Comparison of ENCODE assay signal across 18 mouse cellular contexts in the genomic region with DNA sequence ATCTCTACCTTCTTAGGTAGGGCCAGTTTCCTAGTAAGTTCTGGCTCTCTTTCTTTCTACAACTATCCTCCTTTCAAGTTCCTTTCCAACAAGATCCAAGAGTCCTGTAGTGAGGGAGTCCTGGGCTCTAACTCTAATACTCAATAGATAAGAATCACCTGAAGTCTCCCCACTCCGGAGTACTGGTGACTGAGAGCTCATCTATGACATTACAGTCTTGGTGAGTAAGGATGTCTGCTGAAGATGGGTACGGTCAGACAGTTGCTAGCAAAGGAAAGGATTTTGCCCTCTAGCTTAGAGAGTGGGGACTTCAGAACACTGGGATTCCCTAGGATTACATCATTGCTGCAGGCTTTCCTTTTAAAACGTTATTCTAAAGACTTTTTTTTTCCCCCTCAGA. TPM values are rescaled to one million over a fixed set of nuclear protein-coding genes. Genes with fewer than 3 reads are reported as not detected.
DNase-seq lines count a peak whose midpoint lies in the region; ATAC-seq lines count a peak whose summit lies in the region.
"Had no signal": no experiment of that assay in that cellular context is flagged by ENCODE, and none has a peak within 500 bp of the region (broad histone marks: within the 10 kb centered on the region; RNA-seq: fewer than 3 reads in every experiment).

No protein-coding gene starts in this region.

- no peaks in the 10 kb centered on the region for H3K9me3 ChIP-seq in hindbrain, embryonic 12.5 days (replicated peaks)
- H3K9me3 ChIP-seq in hindbrain, embryonic 16.5 days (ENCODE audit: control insufficient read depth, low read length) = no peaks in the 10 kb centered on the region
- no peaks in the 10 kb centered on the region for H3K9me3 ChIP-seq in hindbrain, embryonic 14.5 days (ENCODE audit: control insufficient read depth, low read length)
- H3K9me3 ChIP-seq in limb, embryonic 13.5 days = no peaks in the 10 kb centered on the region
- H3K9me3 ChIP-seq in midbrain, embryonic 15.5 days = no peaks in the 10 kb centered on the region
- H3K9me3 ChIP-seq: hindbrain, embryonic 15.5 days; limb, embryonic 15.5 days; liver, embryonic 15.5 days; neural tube, embryonic 13.5 days had no signal

- H3K4me3 ChIP-seq in hindbrain, embryonic 12.5 days = no peak overlapping the region
- H3K4me3 ChIP-seq in hindbrain, embryonic 16.5 days (ENCODE audit: low read length) = no peak overlapping the region
- no peak overlapping the region for H3K4me3 ChIP-seq in hindbrain, embryonic 14.5 days (replicated peaks; ENCODE audit: low read length)
- H3K4me3 ChIP-seq in limb, embryonic 13.5 days = peak overlapping the region; percentile 54
- H3K4me3 ChIP-seq in midbrain, embryonic 15.5 days = no peak overlapping the region
- H3K4me3 ChIP-seq: heart, adult 2 months had no signal

- no peak for ATAC-seq in hindbrain, embryonic 12.5 days (ENCODE audit: low FRiP score)
- ATAC-seq in hindbrain, embryonic 16.5 days = no peak
- no peak for ATAC-seq in hindbrain, embryonic 14.5 days (ENCODE audit: low FRiP score)
- no peak for ATAC-seq in limb, embryonic 13.5 days (ENCODE audit: low FRiP score, low read depth)
- no peak for ATAC-seq in midbrain, embryonic 15.5 days (replicated peaks)

- H3K4me1 ChIP-seq in hindbrain, embryonic 12.5 days = peaks cover 18% of the 10 kb centered on the region
- peaks cover 10% of the 10 kb centered on the region for H3K4me1 ChIP-seq in hindbrain, embryonic 16.5 days (ENCODE audit: control insufficient read depth, insufficient read depth, low read depth, low read length)
- peaks cover 12% of the 10 kb centered on the region; the same call in 1 of the 2 replicates for H3K4me1 ChIP-seq in hindbrain, embryonic 14.5 days (replicated peaks; ENCODE audit: control insufficient read depth, insufficient read depth, low read length)
- peaks cover 31% of the 10 kb centered on the region for H3K4me1 ChIP-seq in limb, embryonic 13.5 days
- H3K4me1 ChIP-seq in midbrain, embryonic 15.5 days = peaks cover 39% of the 10 kb centered on the region

- DNase-seq in hindbrain, embryonic 14.5 days (ENCODE audit: low spot score) = no peak
- no peak for DNase-seq in cerebellum, adult 11 months
- no peak for DNase-seq in right cerebral cortex, adult 2 months (ENCODE audit: low spot score in 2 of 2)
- DNase-seq: adrenal gland, adult 8-10 months; gastrocnemius, postnatal 25 days; heart, adult 2 months; kidney, adult 11 months; kidney, postnatal 10 days; thymus, postnatal 25 days had no signal

- WGBS in hindbrain, embryonic 12.5 days = 7% methylated on average over 3 of the region's 3 CpGs
- WGBS in hindbrain, embryonic 16.5 days = 10% methylated on average over 3 of the region's 3 CpGs
- WGBS in hindbrain, embryonic 14.5 days = 10% methylated on average over 3 of the region's 3 CpGs
- 28% methylated on average over 3 of the region's 3 CpGs for WGBS in limb, embryonic 13.5 days
- WGBS in midbrain, embryonic 15.5 days = 9% methylated on average over 3 of the region's 3 CpGs

- no peak overlapping the region for H3K27ac ChIP-seq in hindbrain, embryonic 12.5 days
- no peak overlapping the region for H3K27ac ChIP-seq in hindbrain, embryonic 16.5 days (ENCODE audit: low read depth, low read length)
- no peak overlapping the region for H3K27ac ChIP-seq in hindbrain, embryonic 14.5 days
- H3K27ac ChIP-seq in limb, embryonic 13.5 days = no peak overlapping the region
- no peak overlapping the region for H3K27ac ChIP-seq in midbrain, embryonic 15.5 days
- H3K27ac ChIP-seq: heart, adult 2 months; hindbrain, embryonic 15.5 days; limb, embryonic 15.5 days; liver, embryonic 15.5 days; neural tube, embryonic 13.5 days had no signal

- H3K36me3 ChIP-seq in hindbrain, embryonic 12.5 days = no peaks in the 10 kb centered on the region
- H3K36me3 ChIP-seq in hindbrain, embryonic 16.5 days (ENCODE audit: control insufficient read depth, insufficient read depth, low read length) = no peaks in the 10 kb centered on the region
- no peaks in the 10 kb centered on the region for H3K36me3 ChIP-seq in hindbrain, embryonic 14.5 days (replicated peaks; ENCODE audit: control insufficient read depth, insufficient read depth)
- no peaks in the 10 kb centered on the region; the same call in 1 of the 2 replicates for H3K36me3 ChIP-seq in limb, embryonic 13.5 days
- no peaks in the 10 kb centered on the region for H3K36me3 ChIP-seq in midbrain, embryonic 15.5 days (replicated peaks)
- H3K36me3 ChIP-seq: hindbrain, embryonic 15.5 days; limb, embryonic 15.5 days; liver, embryonic 15.5 days; neural tube, embryonic 13.5 days had no signal

- no peak overlapping the region for H3K9ac ChIP-seq in hindbrain, embryonic 12.5 days
- H3K9ac ChIP-seq in hindbrain, embryonic 16.5 days (ENCODE audit: low read depth, low read length) = no peak overlapping the region
- peak overlapping the region; percentile 31; the same call in 1 of the 2 replicates for H3K9ac ChIP-seq in hindbrain, embryonic 14.5 days
- H3K9ac ChIP-seq in limb, embryonic 13.5 days = peak overlapping the region; percentile 73
- no peak overlapping the region for H3K9ac ChIP-seq in midbrain, embryonic 15.5 days
- H3K9ac ChIP-seq: hindbrain, embryonic 15.5 days; limb, embryonic 15.5 days; liver, embryonic 15.5 days; neural tube, embryonic 13.5 days had no signal

- peaks cover 85% of the 10 kb centered on the region for H3K27me3 ChIP-seq in hindbrain, embryonic 12.5 days
- H3K27me3 ChIP-seq in hindbrain, embryonic 16.5 days (replicated peaks; ENCODE audit: control insufficient read depth, insufficient read depth, low read length) = peaks cover 62% of the 10 kb centered on the region
- peaks cover 93% of the 10 kb centered on the region for H3K27me3 ChIP-seq in hindbrain, embryonic 14.5 days (ENCODE audit: control insufficient read depth, insufficient read depth, low read length)
- peaks cover 84% of the 10 kb centered on the region for H3K27me3 ChIP-seq in limb, embryonic 13.5 days
- peaks cover 26% of the 10 kb centered on the region for H3K27me3 ChIP-seq in midbrain, embryonic 15.5 days (replicated peaks)

- 0 out of 2 replicates have a peak overlapping the region, but pooled peaks have one; percentile 4 for H3K4me2 ChIP-seq in hindbrain, embryonic 12.5 days (replicated peaks)
- no peak overlapping the region for H3K4me2 ChIP-seq in hindbrain, embryonic 16.5 days (ENCODE audit: low read length)
- H3K4me2 ChIP-seq in hindbrain, embryonic 14.5 days (replicated peaks) = peak overlapping the region; percentile 75
- peak overlapping the region; percentile 82 for H3K4me2 ChIP-seq in limb, embryonic 13.5 days (replicated peaks)
- H3K4me2 ChIP-seq in midbrain, embryonic 15.5 days = peak overlapping the region; percentile 76

RNA-seq across cellular contexts. Expression of a gene that starts 6.7 kb away (rescaled TPM):
- 40.3 and 40.7 TPM in 2 replicates for polyA plus RNA-seq in hindbrain, embryonic 12.5 days (2016; fragmentation: Nextera tagmentation; extraction: Ambion mirVana)
- 30.4 and 31.5 TPM in 2 replicates for polyA plus RNA-seq in hindbrain, embryonic 16.5 days (2015; fragmentation: Nextera tagmentation; extraction: Ambion mirVana)
- 32.7 and 34.8 TPM in 2 replicates for polyA plus RNA-seq in hindbrain, embryonic 14.5 days (2014; fragmentation: Nextera tagmentation; extraction: Ambion mirVana)
- 44.8 and 46.7 TPM in 2 replicates for polyA plus RNA-seq in limb, embryonic 13.5 days (2015; fragmentation: Nextera tagmentation; extraction: Ambion mirVana)
- 38.8 and 39.3 TPM in 2 replicates for polyA plus RNA-seq in midbrain, embryonic 15.5 days (2015; fragmentation: Nextera tagmentation; extraction: Ambion mirVana)

RNA-seq across cellular contexts. Expression of a gene that starts 7.1 kb away (rescaled TPM):
- 40.6 and 42.4 TPM in 2 replicates for polyA plus RNA-seq in hindbrain, embryonic 12.5 days (2016; fragmentation: Nextera tagmentation; extraction: Ambion mirVana)
- polyA plus RNA-seq in hindbrain, embryonic 16.5 days (2015; fragmentation: Nextera tagmentation; extraction: Ambion mirVana) = 17.5 and 23.5 TPM in 2 replicates
- 26.3 and 27.5 TPM in 2 replicates for polyA plus RNA-seq in hindbrain, embryonic 14.5 days (2014; fragmentation: Nextera tagmentation; extraction: Ambion mirVana)
- 61.6 and 65.2 TPM in 2 replicates for polyA plus RNA-seq in limb, embryonic 13.5 days (2015; fragmentation: Nextera tagmentation; extraction: Ambion mirVana)
- polyA plus RNA-seq in midbrain, embryonic 15.5 days (2015; fragmentation: Nextera tagmentation; extraction: Ambion mirVana) = 56.1 and 58.6 TPM in 2 replicates
- polyA plus RNA-seq: erythroblast, embryonic 14.5 days had no signal

Comparison
In these comparisons a context has a peak if more than half of its experiments do, and no peak if none do; other contexts are left out.
1. H3K9ac ChIP-seq: peak in hindbrain, embryonic 14.5 days (single experiment) and limb, embryonic 13.5 days (single experiment); none in hindbrain, embryonic 12.5 days (single experiment), hindbrain, embryonic 16.5 days (single experiment) and midbrain, embryonic 15.5 days (single experiment).